Mouse (Mus musculus): ENCODE data around the gene March9.
"Not testable (repeated sequence)": the region's sequence is repeated elsewhere in the genome, so short reads cannot be mapped to it uniquely, and the experiment has no call there.

The March9 gene

DNA sequence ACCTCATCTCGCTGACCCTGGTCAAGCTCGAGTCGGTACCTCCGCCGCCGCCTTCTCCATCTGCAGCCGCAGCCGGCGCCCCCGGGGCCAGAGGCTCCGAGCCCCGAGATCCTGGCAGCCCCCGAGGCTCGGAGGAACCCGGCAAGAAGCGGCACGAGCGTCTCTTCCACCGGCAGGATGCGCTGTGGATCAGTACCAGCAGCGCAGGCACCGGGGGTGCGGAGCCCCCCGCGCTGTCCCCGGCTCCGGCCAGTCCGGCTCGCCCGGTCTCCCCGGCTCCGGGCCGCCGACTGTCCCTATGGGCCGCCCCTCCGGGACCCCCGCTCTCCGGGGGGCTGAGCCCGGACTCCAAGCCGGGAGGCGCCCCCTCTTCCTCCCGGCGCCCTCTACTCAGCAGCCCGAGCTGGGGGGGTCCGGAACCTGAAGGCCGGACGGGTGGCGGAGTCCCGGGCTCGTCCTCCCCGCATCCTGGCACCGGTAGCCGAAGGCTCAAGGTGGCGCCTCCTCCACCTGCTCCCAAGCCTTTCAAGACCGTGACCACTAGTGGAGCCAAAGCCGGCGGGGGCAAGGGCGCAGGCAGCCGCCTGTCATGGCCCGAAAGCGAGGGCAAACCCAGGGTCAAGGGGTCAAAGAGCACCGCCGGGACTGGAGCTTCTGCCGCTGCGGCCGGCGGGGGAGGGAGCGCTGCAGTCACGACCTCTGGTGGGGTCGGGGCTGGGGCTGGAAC, 19.8 kb upstream of the March9 start:
- DNase-seq = peak; percentile 80

DNA sequence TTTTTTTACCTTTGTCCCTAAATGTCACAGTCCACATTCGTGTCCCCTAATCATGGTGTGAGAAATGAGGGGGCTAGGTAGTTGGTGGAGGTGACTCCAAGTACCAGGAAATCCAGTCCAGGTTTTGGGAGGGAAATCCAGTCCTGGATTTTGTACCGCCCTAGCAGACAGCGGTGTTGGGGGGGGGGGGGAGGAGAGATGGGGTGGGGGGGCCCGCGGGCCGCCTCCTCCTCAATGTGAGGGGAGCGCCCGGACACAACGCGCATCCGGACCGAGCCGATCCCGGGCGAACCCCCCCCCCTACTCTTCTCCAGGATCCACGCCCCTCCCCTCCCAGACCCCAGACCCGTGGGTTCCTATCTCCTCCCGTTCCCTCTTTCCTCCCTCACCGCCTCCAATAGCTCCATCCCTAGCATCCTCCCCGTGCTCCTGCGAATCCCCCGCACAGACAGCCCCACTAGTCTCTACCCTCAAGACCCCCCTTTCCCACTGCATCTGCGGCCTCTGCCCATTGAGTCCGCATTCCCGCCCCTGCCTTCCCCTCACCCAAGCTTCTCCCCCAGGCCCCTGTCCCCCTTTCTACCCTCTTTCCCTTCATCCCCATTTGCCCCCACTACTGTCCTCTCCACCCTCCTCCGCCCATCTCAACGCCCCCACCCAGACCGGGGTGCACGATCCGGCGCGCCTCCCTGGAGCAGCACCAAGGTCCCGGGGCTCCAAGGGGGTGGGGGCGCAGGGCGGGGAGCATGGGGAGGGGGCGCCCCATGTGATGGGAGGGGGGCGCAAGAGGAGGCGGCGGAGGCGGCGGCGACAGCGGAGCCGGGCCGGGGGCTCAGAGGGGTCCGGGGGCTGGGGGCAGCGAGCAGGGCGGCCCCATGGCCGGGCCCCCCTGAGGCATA, 18.9 kb upstream of the March9 start:
- peak; percentile 72 for DNase-seq

DNA sequence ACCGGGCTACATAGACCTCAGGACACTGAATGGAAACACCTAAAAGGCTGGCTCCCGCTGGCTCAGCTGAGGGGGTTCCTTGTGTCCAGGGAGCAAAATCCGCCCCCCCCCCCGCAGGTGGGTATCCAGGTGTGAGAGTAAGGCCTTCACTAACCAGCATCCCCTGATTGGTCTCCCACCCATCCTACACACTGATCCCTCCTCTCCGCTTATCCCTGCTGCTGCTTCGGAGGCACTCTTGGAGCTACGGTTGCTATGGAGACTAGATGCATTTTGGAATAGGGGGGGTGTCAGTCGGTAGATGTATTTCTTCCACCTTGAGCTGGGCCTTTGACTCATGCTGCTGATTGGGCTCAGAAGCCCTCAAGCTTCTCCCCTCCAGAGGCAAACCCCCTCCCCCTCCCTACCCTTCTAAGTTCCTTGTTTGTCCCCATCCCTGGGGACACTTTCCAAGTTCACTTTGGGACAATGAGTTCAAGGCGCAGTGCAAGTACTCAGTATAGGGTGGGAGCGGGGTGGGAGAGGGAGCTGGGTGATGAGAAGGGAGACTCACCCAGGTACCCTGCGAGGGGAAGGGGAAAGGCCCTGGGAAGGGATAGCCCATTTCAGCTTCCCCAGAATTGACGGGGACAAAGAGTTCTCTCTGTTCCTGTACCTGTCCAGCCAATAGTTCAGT, 18.2 kb upstream of the March9 start:
- peak; percentile 65 for DNase-seq

DNA sequence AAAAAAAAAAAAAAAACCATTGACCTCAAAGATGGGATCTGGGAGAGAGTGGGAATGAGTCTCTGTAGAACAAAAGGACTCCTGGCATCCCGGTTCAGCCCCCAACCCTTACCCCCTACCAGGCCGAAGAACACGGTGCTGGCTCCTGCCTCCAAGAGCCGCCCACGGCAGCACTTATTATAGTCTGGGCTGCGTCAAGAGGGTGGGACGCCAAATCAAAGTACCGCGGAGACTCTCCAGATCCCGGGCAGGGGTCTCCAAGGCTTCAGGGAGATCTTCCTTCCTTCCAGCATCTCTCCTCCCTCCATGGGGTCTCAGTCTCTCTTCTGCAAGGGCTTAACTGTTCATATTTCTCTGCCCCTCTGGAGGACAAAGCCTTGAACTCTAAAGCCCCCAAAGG, 17.5 kb upstream of the March9 start:
- no peak for DNase-seq

DNA sequence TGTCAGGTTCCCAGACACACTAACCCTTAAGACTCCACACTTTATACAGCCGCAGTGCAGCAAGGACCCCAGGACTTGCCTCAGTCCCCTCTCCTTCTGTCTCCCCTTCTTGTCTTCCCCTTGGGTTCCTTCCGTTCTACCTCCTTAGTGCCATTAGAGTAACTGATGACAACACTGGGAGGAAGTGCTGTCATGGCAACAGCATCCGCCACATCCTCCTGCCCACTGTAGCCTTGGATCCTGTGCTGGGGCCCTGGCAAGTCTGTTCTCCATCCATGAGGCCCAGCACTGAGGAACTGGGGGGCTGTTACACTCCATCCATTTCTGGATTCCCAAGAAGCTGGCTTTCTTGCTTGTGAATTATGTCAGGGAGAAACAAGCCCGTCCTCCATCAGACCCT, 16.1 kb upstream of the March9 start:
- DNase-seq = no peak

DNA sequence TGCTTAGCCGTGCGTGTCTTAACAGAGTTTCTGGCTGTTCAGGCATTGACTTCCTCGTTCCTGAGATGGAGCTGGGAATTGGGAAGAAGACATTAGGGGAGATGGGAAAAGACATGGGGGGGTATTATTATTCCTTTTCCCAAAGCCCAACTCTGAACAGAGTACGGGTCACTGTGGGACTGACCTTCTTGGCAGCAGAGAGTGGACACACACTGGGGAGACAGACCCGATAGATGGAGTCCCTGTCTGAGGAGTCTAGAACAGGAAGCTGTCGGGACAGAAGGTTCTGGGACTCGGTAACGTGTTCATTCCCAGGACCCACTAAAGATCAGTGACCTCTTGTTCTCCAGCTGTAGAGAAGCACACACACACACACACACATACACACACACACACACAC, 15.7 kb upstream of the March9 start:
- DNase-seq = no peak

DNA sequence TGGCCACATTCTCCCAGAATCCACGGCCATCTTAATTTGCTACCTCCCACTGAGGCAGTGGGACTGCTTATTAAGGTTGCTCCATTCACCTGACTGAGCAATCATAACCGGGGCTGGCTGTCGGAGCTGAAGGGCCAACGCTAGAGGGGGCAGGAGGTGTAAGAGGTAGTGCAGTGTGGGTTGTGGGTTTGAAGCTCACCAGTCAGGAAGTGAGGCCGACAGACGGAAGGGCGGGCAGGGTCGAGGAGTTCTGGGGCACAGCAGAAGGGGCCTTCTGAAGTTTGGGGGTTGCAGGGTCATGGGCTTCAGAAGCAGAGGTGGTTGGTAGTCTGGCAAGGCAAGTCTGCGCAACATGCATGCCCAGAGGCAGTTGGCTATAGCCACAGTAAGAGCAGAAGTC, 15.1 kb upstream of the March9 start, which contains the start of gene Agap2:
Agap2 (plus strand) TSS at position 205 of the 400 bp plus-strand sequence.
- no peak for DNase-seq

DNA sequence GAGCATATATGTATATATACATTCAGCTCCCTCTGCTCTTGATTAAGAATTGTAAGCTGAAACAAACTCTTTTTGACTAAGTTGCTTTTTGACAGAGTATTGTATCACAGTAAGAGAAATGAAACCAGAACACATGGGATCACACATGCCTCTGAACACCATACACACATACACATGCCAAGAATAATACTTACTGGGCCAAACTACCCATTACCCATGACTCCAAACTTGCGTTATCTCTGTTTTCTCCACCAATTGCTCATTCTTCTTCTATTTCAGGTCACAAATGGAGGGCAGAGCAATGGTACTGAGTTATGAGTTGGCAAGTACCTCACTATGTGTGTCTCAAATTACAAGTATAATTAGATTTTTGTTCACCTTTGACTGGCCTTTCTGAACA, 14.0 kb upstream of the March9 start:
- DNase-seq = no peak

DNA sequence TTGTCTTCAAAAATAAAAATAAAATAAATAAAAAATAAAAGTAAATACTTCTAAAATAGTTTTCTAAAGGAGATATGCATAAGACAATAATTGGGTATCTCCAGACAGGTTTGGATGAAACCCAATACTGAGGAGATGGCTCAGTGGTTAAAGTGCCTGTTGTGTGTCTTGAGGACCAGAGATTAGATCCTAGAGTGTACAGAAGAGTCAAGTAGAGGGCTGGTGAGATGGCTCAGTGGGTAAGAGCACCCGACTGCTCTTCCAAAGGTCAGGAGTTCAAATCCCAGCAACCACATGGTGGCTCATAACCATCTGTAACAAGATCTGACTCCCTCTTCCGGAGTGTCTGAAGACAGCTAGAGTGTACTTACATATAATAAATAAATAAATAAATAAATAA, 13.0 kb upstream of the March9 start:
- DNase-seq = not testable (repeated sequence)

DNA sequence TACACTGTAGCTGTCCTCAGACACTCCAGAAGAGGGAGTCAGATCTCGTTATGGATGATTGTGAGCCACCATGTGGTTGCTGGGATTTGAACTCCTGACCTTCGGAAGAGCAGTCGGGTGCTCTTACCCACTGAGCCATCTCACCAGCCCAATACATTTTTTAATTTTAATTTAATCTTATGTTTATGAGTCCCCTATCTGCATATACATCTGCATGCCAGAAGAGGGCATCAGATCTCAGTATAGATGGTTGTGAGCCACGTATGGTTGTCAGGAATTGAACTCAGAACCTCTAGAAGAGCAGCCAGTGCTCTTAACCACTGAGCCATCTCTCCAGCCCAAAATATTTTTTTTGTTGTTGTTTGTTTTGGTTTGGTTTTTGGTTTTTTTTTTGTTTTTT, 12.3 kb upstream of the March9 start:
- not testable (repeated sequence) for DNase-seq

DNA sequence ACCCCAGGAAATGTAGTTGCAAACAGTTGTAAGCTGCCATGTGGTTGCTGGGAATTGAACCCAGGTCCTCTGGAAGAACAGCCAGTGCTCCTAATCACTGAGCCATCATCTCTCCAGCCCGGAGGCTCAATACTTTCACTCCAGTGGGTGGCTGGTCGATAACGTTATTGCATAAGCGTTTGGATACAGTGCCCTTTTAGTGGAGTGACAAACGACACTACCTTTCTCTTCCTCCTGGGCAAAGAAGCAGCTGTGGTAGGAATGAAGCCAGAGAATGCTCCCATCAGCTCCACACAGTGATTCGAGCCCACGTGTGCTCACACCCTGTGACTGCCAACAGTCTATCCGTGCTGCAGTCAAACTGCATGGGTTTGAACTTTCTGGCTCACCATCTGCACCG, 11.2 kb upstream of the March9 start:
- peak; percentile 39 for DNase-seq

DNA sequence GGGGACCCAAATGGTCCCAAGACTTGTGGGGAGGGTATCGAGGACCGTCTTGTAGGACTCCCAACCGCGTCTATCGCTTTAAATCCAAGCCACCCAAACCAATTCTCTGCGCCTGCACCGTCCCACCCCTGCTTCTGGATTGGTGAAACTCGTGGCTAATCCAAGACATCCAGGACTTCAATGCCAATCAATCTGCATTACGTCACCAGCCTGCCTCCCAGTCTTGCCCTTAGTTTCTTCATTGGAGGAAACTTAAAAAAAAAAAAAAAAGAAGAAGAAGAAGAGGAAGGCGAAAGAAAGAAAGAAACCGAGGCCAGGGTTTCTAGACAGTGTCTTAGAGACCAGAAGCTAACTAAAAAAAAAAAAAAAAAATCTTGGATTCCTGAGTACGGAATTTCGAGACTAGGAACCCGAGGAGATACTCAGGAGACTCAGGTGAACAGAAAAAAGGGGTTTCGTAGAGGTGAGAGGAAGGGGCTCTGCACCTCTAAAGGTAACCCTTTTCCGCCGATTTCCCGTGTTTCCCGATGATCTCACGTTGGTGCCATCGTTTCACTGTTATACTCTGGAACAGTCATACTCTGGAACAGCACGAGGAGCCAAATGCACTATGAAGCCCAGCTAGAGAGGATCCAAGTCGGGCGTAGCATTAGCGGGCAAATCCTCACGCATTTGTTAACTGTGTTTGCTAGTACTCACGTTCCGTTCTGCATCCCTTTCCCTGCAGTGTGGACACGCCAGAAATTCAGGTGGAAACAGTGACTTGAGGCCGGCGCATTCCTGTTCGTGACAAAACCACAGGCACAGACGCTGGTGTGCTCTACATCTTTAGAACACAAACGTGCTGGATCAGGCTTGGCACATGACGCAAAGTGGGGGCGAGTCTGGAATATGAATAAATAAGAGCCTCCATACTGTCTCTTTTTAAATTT, 10.5 kb upstream of the March9 start, which contains the start of gene Tspan31:
Tspan31 (minus strand) TSS at position 75 of the 932 bp plus-strand sequence.
- peak; percentile 94 for DNase-seq

DNA sequence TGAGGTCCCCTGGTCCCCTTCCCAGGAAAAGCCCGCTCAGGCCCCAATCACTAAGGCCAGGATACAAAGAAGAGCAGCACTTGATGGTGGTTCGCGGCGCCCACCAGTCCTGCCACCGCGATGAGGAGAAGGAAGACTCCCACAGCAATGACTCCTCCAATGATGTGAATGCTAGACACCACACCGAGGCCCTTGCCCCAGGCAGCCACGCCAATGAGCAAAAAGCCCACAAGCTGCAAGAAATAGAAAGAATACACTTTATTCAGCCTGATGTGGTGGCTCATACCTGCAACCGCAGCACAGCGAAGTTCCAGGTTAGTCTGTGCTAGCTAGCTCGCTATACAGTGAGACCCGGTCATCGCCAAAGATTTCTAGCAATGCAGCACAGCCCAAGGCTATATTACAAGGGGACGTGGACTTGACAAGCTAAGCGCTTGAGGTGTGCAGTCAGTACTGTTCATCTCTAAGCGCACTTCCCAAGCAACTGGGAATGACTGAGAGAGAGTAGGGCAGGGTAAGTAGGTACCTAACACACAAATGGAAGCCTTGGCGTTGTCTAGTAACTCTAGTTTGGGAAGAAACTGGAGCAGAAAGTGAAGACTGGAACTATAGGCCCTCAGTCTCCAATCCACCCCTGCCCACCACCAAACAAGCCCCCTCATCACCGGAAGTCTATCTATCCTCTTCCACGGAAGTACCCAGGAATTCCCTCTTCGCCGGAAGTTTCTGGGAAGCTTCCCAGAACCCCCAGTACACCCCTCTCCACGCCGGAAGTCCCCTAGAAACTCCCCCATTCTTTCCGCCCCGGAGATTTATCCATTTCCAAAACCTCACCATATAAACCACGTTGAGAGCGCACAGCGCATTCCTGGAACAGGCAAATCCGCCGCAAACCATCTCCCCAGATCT, 9.6 kb upstream of the March9 start:
- peak; percentile 37 for DNase-seq

DNA sequence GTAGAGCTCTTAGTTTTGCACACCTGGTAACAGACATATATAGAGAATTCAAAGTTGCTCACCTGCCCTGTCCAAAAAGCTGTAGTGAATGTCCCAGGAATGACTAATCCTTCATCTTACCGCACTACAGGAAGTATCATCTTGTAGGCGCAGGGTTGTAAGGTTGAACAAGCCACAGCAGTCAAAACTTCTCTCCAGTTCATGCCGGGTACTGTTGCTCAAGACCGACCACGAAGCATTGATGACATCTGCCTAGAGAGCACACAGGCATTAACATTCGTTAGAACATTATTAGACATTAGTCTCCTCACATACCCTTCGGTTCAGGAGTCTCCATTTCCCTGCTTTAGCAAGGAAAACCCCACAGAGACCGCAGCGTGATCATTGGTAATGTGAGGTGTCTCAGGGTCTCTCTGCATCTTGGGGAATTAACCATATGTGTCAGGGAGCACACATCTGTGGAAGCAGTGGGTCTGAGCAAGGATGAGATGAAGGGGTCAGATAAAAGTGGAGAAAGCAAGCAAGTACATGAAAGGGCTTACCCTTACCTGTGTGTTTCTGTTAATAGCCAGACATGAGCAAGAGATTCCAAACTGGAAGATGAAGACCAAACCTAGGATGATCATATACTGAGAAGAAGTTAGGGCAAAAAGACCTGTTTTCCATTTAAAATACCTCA, 8.5 kb upstream of the March9 start:
- DNase-seq = no peak

DNA sequence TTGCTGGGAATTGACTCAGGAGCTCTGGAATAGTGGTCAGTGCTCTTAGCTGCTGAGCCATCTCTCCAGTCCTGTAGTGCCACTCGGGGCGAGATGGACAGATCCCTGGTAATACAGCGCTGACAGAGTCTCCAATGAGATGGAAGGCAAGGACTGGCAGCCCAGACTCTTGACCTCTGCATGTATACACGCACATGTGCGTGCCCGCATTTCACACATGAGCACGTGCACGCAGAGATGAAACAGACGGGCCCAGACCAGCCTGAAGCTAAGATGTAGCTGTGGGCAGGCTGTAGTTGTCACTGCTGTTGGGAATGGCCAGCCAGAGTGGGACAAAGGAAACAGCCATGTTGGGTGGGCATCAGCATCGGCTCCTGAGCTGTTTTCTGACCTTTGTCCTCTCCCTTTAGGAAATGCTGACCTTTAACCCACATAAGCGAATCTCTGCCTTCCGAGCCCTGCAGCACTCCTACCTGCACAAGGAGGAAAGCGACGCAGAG, 6.6 kb upstream of the March9 start:
- DNase-seq = peak; percentile 47

DNA sequence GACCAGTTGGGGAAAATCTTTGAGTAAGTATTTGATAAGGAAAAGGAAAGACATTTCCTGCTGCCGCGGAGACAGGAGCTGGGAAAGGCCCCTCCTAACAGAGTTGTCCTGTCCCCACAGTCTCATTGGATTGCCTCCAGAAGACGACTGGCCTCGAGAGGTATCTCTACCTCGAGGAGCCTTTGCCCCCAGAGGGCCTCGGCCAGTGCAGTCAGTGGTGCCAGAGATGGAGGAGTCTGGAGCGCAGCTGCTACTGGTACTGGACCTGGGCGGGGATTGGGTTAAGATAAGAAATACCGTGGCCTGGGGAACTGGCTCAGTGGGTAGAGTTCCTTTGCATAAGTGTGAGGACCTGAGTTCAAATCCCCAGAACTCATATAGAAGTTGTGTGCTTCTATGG, 6.0 kb upstream of the March9 start:
- DNase-seq = peak; percentile 57

DNA sequence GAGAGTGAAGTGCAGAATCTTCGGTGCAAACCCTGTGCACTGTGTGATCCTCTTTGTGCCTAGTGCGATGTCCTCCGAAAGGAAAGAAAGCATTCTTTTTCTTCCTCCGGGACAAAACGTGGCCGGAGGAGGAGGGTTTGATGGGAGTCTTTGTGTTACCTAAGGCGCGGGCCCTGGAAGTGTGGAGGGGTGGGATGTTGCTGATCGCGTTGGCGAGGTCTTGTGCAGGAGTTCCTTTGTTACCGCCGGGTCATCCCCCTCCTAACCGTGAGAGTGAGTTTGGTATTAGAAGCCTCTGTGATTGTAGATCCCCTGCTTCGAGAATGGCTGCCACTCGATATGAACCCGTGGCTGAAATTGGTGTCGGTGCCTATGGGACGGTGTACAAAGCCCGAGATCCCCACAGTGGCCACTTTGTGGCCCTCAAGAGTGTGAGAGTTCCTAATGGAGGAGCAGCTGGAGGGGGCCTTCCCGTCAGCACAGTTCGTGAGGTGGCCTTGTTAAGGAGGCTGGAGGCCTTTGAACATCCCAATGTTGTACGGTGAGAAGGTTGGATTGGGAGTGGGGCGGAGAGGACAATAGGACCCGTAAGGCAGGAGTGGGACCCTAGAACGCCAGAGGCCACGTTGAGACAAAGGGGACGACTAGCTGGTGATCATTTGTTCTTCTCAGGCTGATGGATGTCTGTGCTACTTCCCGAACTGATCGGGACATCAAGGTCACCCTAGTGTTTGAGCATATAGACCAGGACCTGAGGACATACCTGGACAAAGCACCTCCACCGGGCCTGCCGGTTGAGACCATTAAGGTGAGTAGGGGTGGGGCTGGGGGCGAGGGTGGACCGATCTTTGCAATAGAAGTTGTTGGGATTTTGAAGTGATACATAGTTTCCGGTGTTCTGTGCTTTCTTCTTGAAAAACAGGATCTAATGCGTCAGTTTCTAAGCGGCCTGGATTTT, 4.2 kb upstream of the March9 start:
- peak; percentile 71 for DNase-seq

DNA sequence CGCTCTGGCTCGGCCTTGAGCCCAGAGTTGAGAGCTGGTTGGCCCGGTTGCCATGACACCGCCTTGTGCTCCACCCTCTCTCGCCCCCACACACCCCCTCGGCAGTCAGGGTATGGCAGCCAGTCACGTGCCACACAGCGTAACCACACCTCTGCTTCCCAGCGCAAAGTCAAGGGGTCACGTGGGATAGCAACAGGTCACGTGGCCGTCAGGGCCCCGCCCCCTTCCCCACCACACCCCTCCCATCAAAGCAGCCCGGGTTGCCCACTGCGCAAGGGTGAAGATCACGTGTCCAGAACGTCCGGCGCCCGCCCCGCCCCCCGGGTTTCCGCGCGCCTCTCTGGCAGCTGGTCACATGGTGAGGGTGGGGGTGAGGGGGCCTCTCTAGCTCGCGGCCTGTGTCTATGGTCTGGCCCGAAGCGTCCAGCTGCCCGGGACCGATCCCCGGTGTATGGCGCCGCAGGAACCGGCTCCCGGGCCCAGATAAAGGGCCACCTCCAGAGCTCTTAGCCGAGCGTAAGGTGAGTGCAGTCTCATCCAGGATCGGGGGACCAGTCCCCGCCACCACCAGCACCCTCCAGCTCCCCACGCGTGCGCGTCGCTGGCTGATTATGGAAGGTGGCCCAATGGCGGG, 3.4 kb upstream of the March9 start, which contains the start of gene Cdk4:
Cdk4 (plus strand) TSS at position 296 of the 634 bp plus-strand sequence.
- peak; percentile 99 for DNase-seq

Data from cerebellum, adult 11-12 months (tissue).